Mouse (Mus musculus) limb, embryonic 13.5 days (tissue): ENCODE data around the gene Abcb9. TPM values are rescaled to one million over a fixed set of nuclear protein-coding genes. Genes with fewer than 3 reads are reported as not detected.
A peak's percentile ranks its signal among the peaks of the same experiment; 100 is the strongest.

ENCODE experiments used
- ATAC-seq: fragments of 200-750 bp; cut with Nextera tagmentation; 2 replicates; pipeline ENCODE4 v1.8.0; 2017; ENCODE audit warnings: low read depth, moderate number of reproducible peaks, moderate TSS enrichment; ENCODE audit not compliant: low FRiP score
- H3K27ac ChIP-seq: fragments of 300-500 bp; sonication (generic); 2 replicates; pipeline ENCODE4 v1.5.1; 2015; ENCODE audit warnings: inconsistent platforms, mild to moderate bottlenecking, moderate library complexity
- H3K27me3 ChIP-seq: fragments of 300-500 bp; sonication (generic); 2 replicates; pipeline ENCODE4 v1.6.1; 2015; ENCODE audit warnings: mild to moderate bottlenecking, inconsistent platforms
- H3K36me3 ChIP-seq: fragments of 300-500 bp; sonication (generic); 2 replicates; pipeline ENCODE4 v1.6.1; 2015; ENCODE audit warnings: inconsistent platforms, mild to moderate bottlenecking, moderate library complexity
- H3K4me1 ChIP-seq: fragments of 300-500 bp; sonication (generic); 2 replicates; pipeline ENCODE4 v1.6.1; 2015; ENCODE audit warnings: inconsistent platforms
- H3K4me2 ChIP-seq: fragments of 300-500 bp; sonication (generic); replicated peaks from 2 replicates; pipeline ENCODE4 v1.6.1; 2015; ENCODE audit warnings: inconsistent platforms, mild to moderate bottlenecking, moderate library complexity
- H3K4me3 ChIP-seq: fragments of 300-500 bp; sonication (generic); 2 replicates; pipeline ENCODE4 v1.5.1; 2015; ENCODE audit warnings: moderate library complexity, mild to moderate bottlenecking, inconsistent platforms
- H3K9ac ChIP-seq: fragments of 300-500 bp; sonication (generic); 2 replicates; pipeline ENCODE4 v1.6.1; 2015; ENCODE audit warnings: mild to moderate bottlenecking, inconsistent platforms
- H3K9me3 ChIP-seq: fragments of 300-500 bp; sonication (generic); 2 replicates; pipeline ENCODE4 v1.6.1; 2016; ENCODE audit warnings: inconsistent platforms
- WGBS: fragments of 180-500 bp; shearing (Covaris S2); methylation state at CpG from one replicate; pipeline ENCODE4 v1.1.7; 2015; 5-methylcytosine and 5-hydroxymethylcytosine counted together
- polyA plus RNA-seq: library from polyadenylated mRNA; unstranded; fragments of >200 nt; fragmentation: Nextera tagmentation; extraction: Ambion mirVana; gene quantifications from 2 replicates; pipeline ENCODE4 v1.2.1, GENCODE M21; 2015

Abcb9 gene
- polyA plus RNA-seq, 1 experiment from 2014 or later: 3.0 TPM

DNA sequence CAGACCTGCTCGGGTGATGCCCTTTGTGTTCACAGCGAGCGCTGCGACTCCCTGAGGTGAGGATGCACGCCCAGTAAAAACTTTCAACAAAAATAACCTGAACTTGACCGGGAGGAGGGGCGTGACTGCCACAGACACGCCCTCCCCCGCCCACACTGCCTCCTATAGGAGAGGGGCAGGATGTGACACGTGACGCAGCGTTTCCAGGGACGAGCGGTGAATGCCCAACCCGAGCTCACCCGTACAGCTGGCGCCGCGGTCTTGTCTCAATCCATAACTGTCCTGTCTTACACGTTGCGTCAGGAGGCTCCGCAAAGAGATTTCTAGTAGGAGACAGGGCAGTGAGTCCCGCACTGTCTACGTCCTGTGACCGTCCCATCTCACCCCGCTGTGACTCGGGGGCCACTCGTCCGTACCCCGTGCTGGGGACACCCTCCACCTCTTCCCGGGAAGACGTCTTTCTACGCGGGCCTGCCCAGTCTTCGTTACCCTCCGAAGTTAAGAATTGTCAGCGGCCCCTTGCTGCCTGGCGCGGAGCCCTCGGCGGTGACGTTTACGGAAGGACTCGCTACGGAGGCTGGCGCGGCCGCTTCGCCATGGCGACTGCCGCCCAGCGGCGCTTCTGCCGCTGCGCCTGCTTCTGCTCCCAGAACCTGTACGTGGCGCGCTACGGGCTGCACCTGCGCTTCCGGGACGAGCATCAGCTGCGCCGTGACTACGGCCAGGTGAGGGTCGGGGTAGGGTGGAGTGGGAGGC lies 16.3 kb upstream of the Abcb9 start, which contains the start of gene Ogfod2:
Gene Ogfod2 (plus strand): TSS at position 556 of the 756 bp plus-strand sequence.
- H3K27me3 ChIP-seq: no peaks in the 10 kb centered on the region
- no peaks in the 10 kb centered on the region for H3K9me3 ChIP-seq
- peak within 1 kb of the TSS; percentile 78 for H3K9ac ChIP-seq
- H3K27ac ChIP-seq: peak within 1 kb of the TSS; percentile 82
- H3K36me3 ChIP-seq: peaks cover 6% of the 10 kb centered on the region; the same call in 1 of the 2 replicates
- peak within 1 kb of the TSS; percentile 82 for H3K4me3 ChIP-seq
- ATAC-seq: peak; percentile 98
- peaks cover 22% of the 10 kb centered on the region for H3K4me1 ChIP-seq
- peak within 1 kb of the TSS; percentile 91 for H3K4me2 ChIP-seq
- WGBS: under 1% methylated on average over 66 of the region's 66 CpGs

DNA sequence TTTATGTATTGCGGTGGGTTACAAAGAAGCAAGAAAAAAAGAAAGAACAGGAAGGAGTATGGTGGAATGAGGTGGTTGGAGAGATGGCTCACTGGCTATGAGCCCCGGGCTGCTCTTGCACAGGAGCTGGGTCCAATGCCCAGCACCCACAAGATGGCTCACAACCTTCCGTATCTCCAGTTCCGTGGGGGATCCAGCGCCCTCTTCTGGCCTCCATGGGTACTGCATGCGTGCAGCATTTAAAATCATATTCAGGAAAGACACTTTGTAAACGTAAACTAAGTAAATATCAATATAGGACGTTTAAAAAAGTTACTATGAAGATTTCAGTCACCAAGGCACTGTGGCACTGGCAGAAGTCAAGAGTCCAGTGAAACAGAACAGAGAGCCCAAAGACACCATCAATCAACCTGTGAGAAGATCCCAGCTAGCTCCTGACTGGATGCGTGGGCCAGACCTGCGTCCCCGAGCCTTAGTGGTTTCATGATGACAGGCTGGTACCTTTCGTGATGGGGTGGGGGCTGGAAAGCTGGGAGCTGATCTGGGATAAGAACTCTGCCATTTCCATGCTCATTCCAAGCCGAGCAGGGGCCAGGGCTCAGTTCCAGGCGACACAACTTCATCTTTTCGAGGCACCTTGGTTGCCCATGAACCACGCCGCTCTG lies 15.6 kb upstream of the Abcb9 start:
- Histone ChIP-seq H3K27me3 (no peaks in the 10 kb centered on the region), H3K4me3 (peak overlapping the region; percentile 82), H3K4me2 (peak overlapping the region; percentile 91), H3K4me1 (peaks cover 17% of the 10 kb centered on the region), H3K9ac (peak overlapping the region; percentile 78), H3K27ac (no peak overlapping the region), H3K9me3 (no peaks in the 10 kb centered on the region), H3K36me3 (peaks cover 6% of the 10 kb centered on the region; the same call in 1 of the 2 replicates)
- 28% methylated on average over 17 of the region's 17 CpGs for WGBS
- ATAC-seq: no peak

DNA sequence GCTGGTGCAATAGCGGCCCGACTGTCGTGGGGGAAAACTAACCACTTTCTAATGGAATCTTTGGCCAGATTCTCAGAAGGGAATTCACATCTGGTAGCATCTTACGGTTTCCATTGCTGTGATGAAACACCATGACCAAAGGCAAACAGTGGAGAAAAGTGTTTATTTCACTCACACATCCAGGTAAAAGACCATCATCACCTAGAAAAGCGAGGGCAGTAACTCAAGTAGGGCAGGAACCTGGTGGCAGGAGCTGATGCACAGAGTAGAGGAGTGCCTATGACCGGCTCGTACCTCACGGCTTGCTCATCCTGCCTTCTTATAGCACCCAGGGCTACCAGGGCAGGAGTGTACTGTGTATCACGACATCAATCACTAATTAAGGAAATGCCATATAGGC lies 8.0 kb upstream of the Abcb9 start:
- Histone ChIP-seq H3K36me3 (peaks cover 4% of the 10 kb centered on the region; the same call in 1 of the 2 replicates), H3K27me3 (no peaks in the 10 kb centered on the region), H3K9me3 (0 out of 2 replicates have a peak, but pooled peaks cover 4% of the 10 kb centered on the region), H3K4me3 (no peak overlapping the region), H3K9ac (no peak overlapping the region), H3K4me1 (no peaks in the 10 kb centered on the region), H3K27ac (no peak overlapping the region), H3K4me2 (no peak overlapping the region)
- no peak for ATAC-seq
- 94% methylated on average over 9 of the region's 9 CpGs for WGBS

GRCm38 (mm10) chr5:124103020-124103419 lies 7.4 kb upstream of the Abcb9 start:
- peaks cover 4% of the 10 kb centered on the region; the same call in 1 of the 2 replicates for H3K36me3 ChIP-seq
- no peak overlapping the region for H3K4me3 ChIP-seq
- H3K27me3 ChIP-seq: no peaks in the 10 kb centered on the region
- no peak overlapping the region for H3K9ac ChIP-seq
- ATAC-seq: no peak
- H3K9me3 ChIP-seq: 0 out of 2 replicates have a peak, but pooled peaks cover 4% of the 10 kb centered on the region
- H3K27ac ChIP-seq: no peak overlapping the region
- no peak overlapping the region for H3K4me2 ChIP-seq
- no peaks in the 10 kb centered on the region for H3K4me1 ChIP-seq
- WGBS: 84% methylated on average over 3 of the region's 3 CpGs

DNA sequence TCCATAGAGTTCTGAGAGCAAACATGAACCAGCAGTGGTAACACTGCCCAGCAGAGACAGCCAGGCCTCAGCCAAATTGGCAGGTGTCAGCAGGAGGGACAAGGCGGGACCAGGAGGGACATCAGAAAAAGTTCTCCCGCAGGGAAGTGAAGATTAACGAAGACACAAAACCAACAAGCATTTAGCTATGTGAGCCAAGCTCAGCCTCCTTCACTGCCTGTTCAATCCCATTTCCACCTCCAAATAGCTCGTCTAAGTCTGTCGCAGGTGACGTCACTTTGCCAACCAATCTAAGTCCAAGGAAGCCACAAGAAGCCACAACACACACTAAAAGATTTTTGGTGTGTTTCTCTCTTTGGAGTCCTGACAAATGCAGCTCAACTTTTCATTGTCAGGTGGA lies 6.7 kb upstream of the Abcb9 start:
- Histone ChIP-seq H3K4me1 (no peaks in the 10 kb centered on the region), H3K36me3 (peaks cover 4% of the 10 kb centered on the region; the same call in 1 of the 2 replicates), H3K9ac (no peak overlapping the region), H3K4me3 (no peak overlapping the region), H3K4me2 (no peak overlapping the region), H3K27me3 (no peaks in the 10 kb centered on the region), H3K9me3 (0 out of 2 replicates have a peak, but pooled peaks cover 4% of the 10 kb centered on the region), H3K27ac (no peak overlapping the region)
- ATAC-seq: no peak
- 77% methylated on average over 6 of the region's 6 CpGs for WGBS

- Histone ChIP-seq H3K4me3 (no peak overlapping the region), H3K9ac (no peak overlapping the region), H3K27me3 (peaks cover 13% of the 10 kb centered on the region), H3K4me2 (no peak overlapping the region), H3K9me3 (0 out of 2 replicates have a peak, but pooled peaks cover 4% of the 10 kb centered on the region), H3K36me3 (peaks cover 4% of the 10 kb centered on the region; the same call in 1 of the 2 replicates), H3K27ac (no peak overlapping the region), H3K4me1 (peaks cover 5% of the 10 kb centered on the region)
- no peak for ATAC-seq
- 89% methylated on average over 11 of the region's 11 CpGs for WGBS
Observed at GRCm38 (mm10) chr5:124100128-124101044, 4.8 kb upstream of the Abcb9 start.

GRCm38 (mm10) chr5:124098923-124099322 lies 3.3 kb upstream of the Abcb9 start:
- Histone ChIP-seq H3K27ac (no peak overlapping the region), H3K4me2 (no peak overlapping the region), H3K9ac (no peak overlapping the region), H3K27me3 (peaks cover 27% of the 10 kb centered on the region), H3K36me3 (peaks cover under 1% of the 10 kb centered on the region; the same call in 1 of the 2 replicates), H3K4me1 (peaks cover 10% of the 10 kb centered on the region), H3K4me3 (no peak overlapping the region), H3K9me3 (0 out of 2 replicates have a peak, but pooled peaks cover 4% of the 10 kb centered on the region)
- no peak for ATAC-seq
- 85% methylated on average over 2 of the region's 2 CpGs for WGBS

DNA sequence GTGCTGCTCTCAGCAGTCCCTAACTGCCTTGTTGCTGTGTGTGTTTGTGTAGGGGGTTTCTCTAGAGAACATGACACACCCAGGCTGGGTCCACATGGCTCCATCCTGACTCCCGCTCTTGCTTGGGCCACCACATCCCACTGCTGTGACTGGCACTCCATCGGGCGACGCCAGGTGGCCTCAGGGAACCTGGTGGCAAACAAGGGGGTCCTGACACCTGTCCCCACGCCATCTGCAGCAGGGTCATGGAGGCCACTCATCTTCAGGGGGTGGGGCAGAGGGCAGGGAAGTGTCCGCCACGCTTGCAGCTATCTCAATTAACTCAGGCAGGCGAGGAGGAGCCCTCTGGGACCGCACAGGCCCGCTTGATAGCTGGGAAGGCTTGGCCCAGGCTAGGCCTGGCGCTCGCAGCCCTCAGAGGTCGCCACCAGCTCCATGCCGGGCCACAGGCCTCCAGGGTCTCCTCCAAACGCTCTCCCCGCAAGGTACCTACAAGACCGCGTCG lies 469 bp downstream of the Abcb9 start:
- peak; percentile 34; the same call in 1 of the 2 replicates for ATAC-seq
- Histone ChIP-seq H3K36me3 (no peaks in the 10 kb centered on the region), H3K4me3 (peak overlapping the region; percentile 43), H3K4me1 (peaks cover 10% of the 10 kb centered on the region), H3K9me3 (0 out of 2 replicates have a peak, but pooled peaks cover 4% of the 10 kb centered on the region), H3K4me2 (peak overlapping the region; percentile 70), H3K27me3 (peaks cover 41% of the 10 kb centered on the region), H3K27ac (no peak overlapping the region), H3K9ac (peak overlapping the region; percentile 65)
- WGBS: 11% methylated on average over 19 of the region's 19 CpGs

- WGBS: 84% methylated on average over 12 of the region's 12 CpGs
- no peak overlapping the region for H3K4me3 ChIP-seq
- no peaks in the 10 kb centered on the region for H3K36me3 ChIP-seq
- H3K4me2 ChIP-seq: no peak overlapping the region
- no peak overlapping the region for H3K27ac ChIP-seq
- H3K9ac ChIP-seq: no peak overlapping the region
- no peak for ATAC-seq
- H3K27me3 ChIP-seq: peaks cover 41% of the 10 kb centered on the region
- peaks cover 10% of the 10 kb centered on the region for H3K4me1 ChIP-seq
- 0 out of 2 replicates have a peak, but pooled peaks cover under 1% of the 10 kb centered on the region for H3K9me3 ChIP-seq
Observed at GRCm38 (mm10) chr5:124093852-124094604, 1.6 kb downstream of the Abcb9 start.

GRCm38 (mm10) chr5:124093120-124093794 lies 2.3 kb downstream of the Abcb9 start:
- H3K27ac ChIP-seq: no peak overlapping the region
- H3K4me1 ChIP-seq: peaks cover 10% of the 10 kb centered on the region
- peaks cover 41% of the 10 kb centered on the region for H3K27me3 ChIP-seq
- H3K4me3 ChIP-seq: no peak overlapping the region
- no peaks in the 10 kb centered on the region for H3K36me3 ChIP-seq
- no peak for ATAC-seq
- no peaks in the 10 kb centered on the region for H3K9me3 ChIP-seq
- no peak overlapping the region for H3K9ac ChIP-seq
- 77% methylated on average over 11 of the region's 11 CpGs for WGBS
- no peak overlapping the region for H3K4me2 ChIP-seq
